Mouse (Mus musculus): Measurements from ENCODE around the gene Raver2.
A peak's percentile ranks its signal among the peaks of the same experiment; 100 is the strongest.

The Raver2 gene

DNA sequence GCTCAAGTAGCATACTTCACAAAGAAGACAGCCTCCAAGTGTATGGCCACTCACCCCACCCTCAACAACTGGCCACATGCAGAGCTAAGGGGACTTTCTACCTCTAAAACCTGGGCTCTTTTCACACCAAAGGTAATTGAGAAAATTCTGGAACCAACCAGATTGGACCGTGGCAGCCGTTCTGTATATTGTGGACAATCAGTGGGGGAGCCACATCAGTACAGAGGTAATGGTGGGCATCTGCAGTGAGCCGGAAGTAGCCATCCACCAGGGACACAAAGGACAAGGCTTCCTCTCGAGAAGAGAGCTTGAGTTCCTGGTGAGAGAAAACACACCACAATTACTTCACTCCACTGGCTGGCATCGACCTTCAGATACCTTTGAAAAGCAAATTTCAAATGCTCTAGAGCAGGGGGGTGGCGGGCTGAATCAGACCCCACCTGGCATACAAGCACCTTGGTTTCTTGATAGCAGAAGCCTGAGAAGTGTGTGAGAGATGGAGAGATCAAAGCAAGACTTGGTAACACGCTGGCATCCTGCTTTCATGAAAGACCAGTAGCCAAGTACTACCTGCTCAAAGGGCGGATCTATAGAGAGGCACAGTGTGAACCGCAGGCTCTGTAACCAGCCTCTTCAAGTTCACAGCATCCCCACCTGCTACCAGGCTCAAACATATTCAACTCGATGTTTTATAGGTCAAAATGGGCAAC lies 106.3 kb downstream of the Raver2 start:
- DNase-seq (ENCODE audit: low spot score in 2 of 2) = no peak

DNA sequence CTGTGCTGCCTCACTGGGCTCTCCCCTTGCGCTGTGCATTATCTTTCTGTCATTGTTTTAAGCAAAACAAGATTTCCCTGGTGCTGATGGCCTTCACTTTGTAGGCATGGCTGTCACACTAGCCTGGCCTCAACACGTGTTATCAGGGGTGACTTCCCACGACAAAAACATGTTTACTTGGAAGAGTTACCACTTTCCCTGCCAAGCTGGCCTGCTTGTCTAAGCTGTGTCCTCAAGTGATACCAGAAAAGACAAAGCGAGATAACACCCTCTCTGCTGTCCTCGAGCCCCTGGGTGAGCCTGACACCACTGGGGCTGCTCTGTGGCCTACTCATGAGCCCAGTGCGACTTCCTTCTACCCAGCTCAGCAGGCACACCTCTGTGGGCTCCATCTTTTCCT lies 107.3 kb downstream of the Raver2 start:
- DNase-seq (ENCODE audit: low spot score in 2 of 2) = no peak

DNA sequence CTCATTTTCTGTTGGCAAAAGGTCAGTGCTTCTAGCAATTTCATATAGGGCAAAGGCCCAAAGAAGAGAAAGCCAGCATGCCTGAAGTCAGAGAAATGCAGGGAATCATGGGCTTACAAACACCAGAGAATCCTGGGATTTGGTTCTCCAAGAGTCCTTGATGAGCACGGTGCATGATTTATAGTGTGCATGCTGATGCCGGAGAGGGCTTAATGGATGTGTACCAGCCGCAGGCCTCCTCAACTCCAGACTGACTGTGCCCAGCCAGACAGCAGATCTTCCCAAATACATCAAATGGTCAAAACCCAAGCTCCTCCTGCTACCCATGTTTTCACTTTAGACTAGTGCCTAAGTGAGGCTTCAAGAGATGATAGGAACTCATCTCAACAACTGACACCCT lies 109.0 kb downstream of the Raver2 start:
- no peak for DNase-seq (ENCODE audit: low spot score in 2 of 2)

DNA sequence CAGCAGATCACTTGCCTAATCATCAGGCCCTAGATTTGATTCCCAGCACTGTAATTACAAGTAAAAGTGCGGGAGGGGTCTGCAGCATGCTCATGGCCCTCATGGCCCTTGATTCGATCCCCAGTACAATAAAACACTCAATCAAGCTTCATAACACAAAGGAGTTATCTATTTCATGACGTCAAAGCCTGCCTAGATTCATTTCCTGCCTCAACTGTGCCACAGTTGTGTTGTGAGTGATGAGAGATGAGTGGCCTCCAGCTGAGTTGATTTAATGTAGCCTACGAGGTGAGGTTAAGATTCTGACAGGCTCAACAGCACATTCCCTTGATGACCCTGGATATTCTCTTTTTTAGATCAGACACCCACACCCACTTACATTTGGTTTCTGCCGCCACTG lies 110.3 kb downstream of the Raver2 start:
- DNase-seq (ENCODE audit: low spot score in 2 of 2) = no peak

GRCm38 (mm10) chr4:101179836-101180235 lies 111.1 kb downstream of the Raver2 start:
- DNase-seq (ENCODE audit: low spot score in 2 of 2) = no peak

DNA sequence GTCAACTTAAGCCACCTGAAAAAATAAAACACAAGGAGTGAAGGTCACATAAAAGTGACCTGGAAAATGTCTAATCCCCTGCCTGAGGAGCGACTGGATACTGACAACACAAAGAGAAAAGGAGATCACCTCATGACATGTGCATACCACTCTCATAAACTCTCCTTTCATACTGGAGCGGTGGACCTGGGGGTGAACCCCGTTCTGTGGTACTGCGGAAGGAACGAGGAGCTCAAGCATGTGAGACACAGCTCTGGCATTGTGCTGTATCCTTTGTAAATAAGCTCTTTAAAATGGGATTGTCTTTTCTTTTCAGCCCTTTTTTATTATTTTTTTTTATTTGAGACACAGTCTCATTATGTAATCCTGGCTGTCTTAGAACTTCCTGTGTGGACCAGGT lies 111.9 kb downstream of the Raver2 start:
- DNase-seq (ENCODE audit: low spot score in 2 of 2) = no peak

DNA sequence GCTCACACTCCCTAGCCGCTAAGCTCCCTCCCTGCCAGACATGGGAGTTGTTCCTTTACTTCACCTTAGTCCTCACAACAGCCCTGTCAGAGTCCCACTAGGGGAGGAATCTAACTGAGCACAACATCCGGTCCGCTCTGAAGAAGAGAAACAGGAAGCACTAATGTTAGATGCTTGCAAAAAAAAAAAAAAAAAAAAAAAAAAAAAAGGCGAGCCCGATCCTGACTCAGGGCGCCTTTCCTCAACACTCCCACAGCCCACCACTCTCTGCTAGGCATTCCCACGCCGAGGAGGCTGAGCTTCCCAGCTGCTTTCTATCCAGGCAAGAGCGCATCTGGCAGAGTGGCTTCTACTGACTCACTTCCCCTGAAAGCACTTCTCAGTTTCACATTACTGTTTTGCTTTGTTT lies 113.8 kb downstream of the Raver2 start:
- peak in 1 of 2 experiments; percentile 42 for DNase-seq (ENCODE audit: low spot score in 2 of 2)

DNA sequence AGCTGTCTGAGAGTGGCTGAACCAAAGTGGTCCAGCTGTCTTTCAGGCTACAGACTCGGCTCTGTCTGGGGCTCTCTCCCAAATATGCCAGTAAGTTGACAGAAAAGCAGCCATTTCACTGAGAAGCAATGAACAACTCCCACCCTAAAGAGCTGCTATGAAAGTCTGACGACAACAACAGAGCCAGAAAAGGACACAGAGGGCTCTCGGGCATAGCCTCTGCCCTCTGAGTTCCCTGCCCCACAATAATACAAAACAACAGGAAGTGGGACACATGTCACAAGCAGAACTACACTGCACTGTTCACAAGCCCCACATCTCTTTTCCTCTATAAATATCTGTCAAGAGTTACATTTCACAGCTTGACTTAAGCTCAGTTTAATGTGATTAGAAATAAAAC lies 116.4 kb downstream of the Raver2 start:
- no peak for DNase-seq (ENCODE audit: low spot score in 2 of 2)

DNA sequence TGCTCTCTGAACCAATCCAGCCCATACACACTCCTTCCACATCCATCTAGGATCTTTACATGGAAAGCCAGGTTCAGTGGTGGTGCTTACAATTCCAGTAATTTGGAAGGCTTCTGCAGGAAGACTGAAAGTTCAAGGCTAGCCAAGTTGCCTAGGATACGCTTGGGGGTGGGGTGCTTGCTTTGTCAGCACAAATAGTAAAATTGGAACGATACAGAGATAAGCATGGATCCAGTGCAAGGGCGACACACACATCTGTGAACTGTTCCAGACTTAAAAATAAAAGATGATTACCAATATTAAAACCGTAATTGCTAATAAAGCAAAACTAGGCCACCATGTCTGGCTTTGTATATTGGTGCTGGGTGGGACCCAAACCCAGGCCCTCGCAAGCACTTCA lies 117.8 kb downstream of the Raver2 start:
- DNase-seq (ENCODE audit: low spot score in 2 of 2) = no peak

DNA sequence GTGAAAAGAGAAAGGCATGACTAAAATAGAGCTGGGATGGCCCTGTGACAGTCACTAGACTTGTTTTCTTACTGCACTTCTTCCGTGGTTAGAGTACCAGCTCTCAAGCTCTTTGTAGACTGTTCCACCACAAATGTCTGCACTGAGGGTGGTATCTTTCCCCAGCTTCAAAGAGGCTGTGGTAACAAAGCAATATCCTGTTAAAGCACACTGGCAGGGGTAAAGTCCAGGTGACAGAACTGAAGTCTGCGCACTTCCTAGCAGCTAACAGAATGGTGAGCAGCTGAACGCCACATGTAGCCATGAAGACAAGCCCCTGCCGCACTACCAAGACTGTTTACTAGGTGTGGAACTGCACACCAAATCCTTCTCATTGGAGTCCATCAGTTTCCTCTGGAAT lies 118.6 kb downstream of the Raver2 start:
- DNase-seq (ENCODE audit: low spot score in 2 of 2) = no peak

DNA sequence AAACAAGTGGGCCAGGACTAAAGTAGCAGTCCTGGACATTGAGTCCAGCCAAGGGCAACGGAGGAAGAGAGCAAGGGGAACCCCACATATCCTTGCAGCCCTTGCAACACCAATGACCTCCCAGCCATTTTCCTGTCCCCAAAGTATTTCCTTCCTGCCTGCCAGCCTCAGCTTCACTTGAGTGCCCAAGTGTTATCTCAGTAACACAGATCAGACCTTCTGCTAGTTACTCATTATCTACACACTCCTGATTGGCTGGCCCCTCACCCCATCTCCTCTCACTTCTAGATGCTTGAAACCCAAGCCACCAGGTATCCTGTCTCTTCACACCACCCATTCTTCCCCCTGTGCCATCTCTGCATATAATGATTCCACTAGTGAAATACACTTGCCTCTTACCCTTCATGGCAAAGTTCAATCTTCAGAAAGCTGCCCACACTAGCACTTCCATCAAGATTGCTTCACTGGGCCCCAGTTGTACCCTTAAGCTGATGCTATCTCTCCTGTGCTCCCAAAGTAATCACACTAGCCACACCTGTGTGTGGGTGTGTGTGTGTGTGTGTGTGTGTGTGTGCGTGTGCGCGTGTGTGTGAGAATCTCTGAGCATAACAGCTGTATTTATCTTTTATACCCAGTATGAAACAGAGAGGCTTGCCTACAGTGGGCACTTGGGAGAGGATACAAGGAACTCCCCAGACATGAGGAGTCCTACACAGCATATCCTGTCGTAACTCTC lies 123.6 kb downstream of the Raver2 start:
- no peak for DNase-seq (ENCODE audit: low spot score in 2 of 2)

DNA sequence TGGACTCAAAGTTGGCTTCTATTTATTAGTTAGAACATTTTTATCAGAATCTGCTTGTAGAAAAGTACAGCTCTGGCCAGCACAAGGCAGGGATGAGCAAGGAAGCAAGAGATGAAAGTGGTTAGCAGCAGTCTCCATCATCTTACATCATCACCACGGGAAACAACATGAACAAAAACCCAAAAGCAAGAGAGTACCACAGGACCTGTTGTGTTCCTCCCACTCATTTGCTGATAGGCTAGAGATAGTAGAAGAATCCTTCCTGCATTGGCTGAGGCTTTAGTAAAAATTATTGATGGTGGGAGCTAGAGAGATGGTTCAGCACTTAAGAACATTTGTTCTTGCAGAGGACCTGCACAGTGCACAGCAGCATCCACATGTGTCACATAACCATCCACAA lies 125.4 kb downstream of the Raver2 start:
- no peak for DNase-seq (ENCODE audit: low spot score in 2 of 2)

DNA sequence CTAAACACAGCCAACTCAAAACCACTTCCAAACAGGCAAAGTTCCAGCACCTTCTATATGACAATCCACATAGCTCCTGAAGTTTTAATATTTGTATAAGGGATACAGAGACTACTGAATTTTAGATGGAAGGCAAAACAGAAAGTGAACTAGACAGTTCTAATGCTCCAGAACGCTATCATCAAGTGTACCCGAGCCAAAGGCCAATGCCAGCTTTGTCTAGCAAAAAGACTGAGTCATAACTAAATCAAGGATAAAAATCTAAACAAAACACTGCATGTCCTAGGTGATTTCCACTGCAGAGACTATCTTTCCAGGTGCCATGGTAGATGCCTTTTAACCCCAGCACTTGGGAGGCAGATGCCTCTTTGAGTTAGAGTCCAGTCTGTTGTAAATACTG lies 127.6 kb downstream of the Raver2 start:
- DNase-seq (ENCODE audit: low spot score in 2 of 2) = no peak

GRCm38 (mm10) chr4:101197421-101198170 lies 128.8 kb downstream of the Raver2 start:
- no peak for DNase-seq (ENCODE audit: low spot score in 2 of 2)

DNA sequence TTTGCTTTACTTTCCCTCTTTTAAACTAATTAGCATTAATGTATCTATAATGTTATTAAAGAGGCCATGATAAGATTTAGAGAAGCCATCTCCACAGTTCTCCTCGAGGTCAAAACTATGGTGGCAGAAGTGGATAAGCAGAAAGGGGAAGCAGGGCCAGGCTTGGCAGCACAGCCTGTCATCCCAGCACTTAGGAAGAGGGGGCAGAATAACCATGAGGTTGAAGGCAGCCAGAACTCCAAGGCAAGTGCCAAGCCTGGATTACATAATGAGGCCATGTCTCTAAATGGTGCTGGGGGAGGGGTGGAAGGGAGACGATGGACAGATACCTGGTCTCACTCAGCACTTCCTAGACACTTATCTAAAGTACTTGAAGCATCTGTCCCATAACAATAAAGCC lies 129.6 kb downstream of the Raver2 start:
- DNase-seq (ENCODE audit: low spot score in 2 of 2) = no peak

DNA sequence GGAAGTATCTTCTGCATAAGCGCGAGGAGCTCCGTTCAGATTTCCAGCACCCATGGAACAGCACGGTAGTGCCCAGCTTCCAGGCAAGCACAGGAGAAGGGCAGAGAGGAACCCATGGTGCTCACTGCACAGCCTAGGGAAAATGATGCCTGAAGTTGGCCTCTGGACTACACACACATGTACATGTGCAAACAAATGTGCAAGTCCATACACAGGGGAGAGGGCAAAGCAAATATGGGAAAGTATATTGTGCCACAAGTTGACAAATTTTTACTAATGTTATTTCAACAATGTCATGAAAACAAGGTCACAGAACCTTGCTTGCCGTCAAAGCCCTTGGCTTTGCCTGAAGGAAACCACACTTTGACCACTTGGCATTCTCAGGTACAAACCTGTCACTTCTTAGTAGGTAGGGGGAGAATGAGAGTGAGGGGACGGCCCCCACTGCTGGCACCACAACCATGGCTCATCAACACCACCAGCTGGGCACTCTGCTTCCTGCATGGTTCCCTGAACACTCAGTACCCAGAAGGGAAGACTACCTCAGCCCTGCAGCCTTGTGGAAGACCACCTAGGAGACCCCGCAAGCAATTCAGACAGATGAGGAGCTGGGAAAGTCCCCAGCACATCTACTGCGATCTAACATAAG lies 130.8 kb downstream of the Raver2 start:
- no peak for DNase-seq (ENCODE audit: low spot score in 2 of 2)
